Mouse (Mus musculus) hindbrain, embryonic 14.5 days (tissue): ENCODE measurements at regions not wholly inside any gene's neighbourhood (a gene's known extent, or its start where the extent isn't known, plus 50 kb on each side); places are given as distances from the start of the nearest gene placed in this dataset.

Source experiments
- ATAC-seq: fragments of 200-750 bp; cut with Nextera tagmentation; 2 replicates; pipeline ENCODE4 v1.8.0; 2017; ENCODE audit warnings: moderate number of reproducible peaks, mild to moderate bottlenecking, moderate TSS enrichment, moderate library complexity; ENCODE audit not compliant: low FRiP score
- DNase-seq: peaks from one replicate; pipeline ENCODE4 v3.0.0-alpha.2; 2015; ENCODE audit warnings: low spot score
- H3K27ac ChIP-seq: fragments of 300-500 bp; sonication (generic); 2 replicates; pipeline ENCODE4 v1.5.1; 2014; ENCODE audit warnings: mild to moderate bottlenecking, moderate library complexity
- H3K27me3 ChIP-seq: fragments of 300-500 bp; sonication (generic); 2 replicates; pipeline ENCODE4 v1.6.1; 2014; ENCODE audit warnings: mild to moderate bottlenecking, low read length, mixed read lengths; ENCODE audit not compliant: control insufficient read depth, insufficient read depth
- H3K36me3 ChIP-seq: fragments of 300-500 bp; sonication (generic); replicated peaks from 2 replicates; pipeline ENCODE4 v1.6.1; 2014; ENCODE audit not compliant: control insufficient read depth, insufficient read depth
- H3K4me1 ChIP-seq: fragments of 300-500 bp; sonication (generic); replicated peaks from 2 replicates; pipeline ENCODE4 v1.6.1; 2014; ENCODE audit warnings: antibody characterized with exemption, low read length, mixed read lengths; ENCODE audit not compliant: control insufficient read depth, insufficient read depth
- H3K4me2 ChIP-seq: fragments of 300-500 bp; sonication (generic); replicated peaks from 2 replicates; pipeline ENCODE4 v1.6.1; 2014; ENCODE audit warnings: mild to moderate bottlenecking, moderate library complexity
- H3K4me3 ChIP-seq: fragments of 300-500 bp; sonication (generic); replicated peaks from 2 replicates; pipeline ENCODE4 v1.5.1; 2014; ENCODE audit warnings: mild to moderate bottlenecking, low read length
- H3K9ac ChIP-seq: fragments of 300-500 bp; sonication (generic); 2 replicates; pipeline ENCODE4 v1.6.1; 2014
- H3K9me3 ChIP-seq: fragments of 300-500 bp; sonication (generic); 2 replicates; pipeline ENCODE4 v1.6.1; 2016; ENCODE audit warnings: low read length; ENCODE audit not compliant: control insufficient read depth
- WGBS: fragments of 180-500 bp; shearing (Covaris S2); extraction: QIAGEN DNeasy Blood & Tissue Kit; methylation state at CpG from one replicate; pipeline ENCODE4 v1.1.7; 2014; 5-methylcytosine and 5-hydroxymethylcytosine counted together

GRCm38 (mm10) chrX:42401091-42401490 lies 88.4 kb upstream of the Tex13c2 start:
- WGBS = 69% methylated on average over 1 of the region's 1 CpGs
- H3K4me2 ChIP-seq = no peak overlapping the region
- ATAC-seq = no peak

GRCm38 (mm10) chrX:42401564-42402334 lies 87.7 kb upstream of the Tex13c2 start:
- Histone ChIP-seq H3K9me3 (no peaks in the 10 kb centered on the region), H3K4me2 (no peak overlapping the region), H3K27ac (no peak overlapping the region), H3K4me1 (no peaks in the 10 kb centered on the region), H3K36me3 (no peaks in the 10 kb centered on the region), H3K27me3 (no peaks in the 10 kb centered on the region), H3K9ac (no peak overlapping the region), H3K4me3 (no peak overlapping the region)
- DNase-seq (no peak), ATAC-seq (no peak)
- 43% methylated on average over 7 of the region's 7 CpGs for WGBS

More at GRCm38 (mm10) chrX:42401091-42401490, 88.4 kb upstream of the Tex13c2 start:
- no peaks in the 10 kb centered on the region for H3K4me1 ChIP-seq
- no peaks in the 10 kb centered on the region for H3K27me3 ChIP-seq
- H3K9ac ChIP-seq = no peak overlapping the region
- H3K36me3 ChIP-seq = no peaks in the 10 kb centered on the region
- DNase-seq = no peak
- H3K4me3 ChIP-seq = no peak overlapping the region
- no peaks in the 10 kb centered on the region for H3K9me3 ChIP-seq
- H3K27ac ChIP-seq = no peak overlapping the region

- DNase-seq (no peak), ATAC-seq (no peak)
- H3K27ac ChIP-seq = no peak overlapping the region
- H3K9ac ChIP-seq = no peak overlapping the region
- H3K27me3 ChIP-seq = no peaks in the 10 kb centered on the region
- H3K4me3 ChIP-seq = no peak overlapping the region
- H3K4me2 ChIP-seq = no peak overlapping the region
- H3K9me3 ChIP-seq = no peaks in the 10 kb centered on the region
- no peaks in the 10 kb centered on the region for H3K36me3 ChIP-seq
- H3K4me1 ChIP-seq = no peaks in the 10 kb centered on the region
- 56% methylated on average over 4 of the region's 4 CpGs for WGBS
Observed at GRCm38 (mm10) chrX:42402335-42402605, 87.2 kb upstream of the Tex13c2 start.

GRCm38 (mm10) chrX:42431851-42432635 lies 57.4 kb upstream of the Tex13c2 start:
- H3K4me3 ChIP-seq = no peak overlapping the region
- no peaks in the 10 kb centered on the region for H3K27me3 ChIP-seq
- no peaks in the 10 kb centered on the region for H3K9me3 ChIP-seq
- H3K9ac ChIP-seq = no peak overlapping the region
- no peak for ATAC-seq
- WGBS = 23% methylated on average over 7 of the region's 7 CpGs
- H3K4me2 ChIP-seq = no peak overlapping the region
- no peaks in the 10 kb centered on the region for H3K36me3 ChIP-seq
- H3K4me1 ChIP-seq = no peaks in the 10 kb centered on the region
- no peak for DNase-seq
- H3K27ac ChIP-seq = no peak overlapping the region
